Mouse (Mus musculus): Measurements from ENCODE around the gene Pdzd8.
A peak's percentile ranks its signal among the peaks of the same experiment; 100 is the strongest.

The Pdzd8 gene

GRCm38 (mm10) chr19:59345658-59346283 is at the start of gene Pdzd8:
Gene Pdzd8, minus strand, starts transcription at chr19:59345780.
- peak; percentile 90 for DNase-seq (ENCODE audit: low read depth, low spot score)

DNA sequence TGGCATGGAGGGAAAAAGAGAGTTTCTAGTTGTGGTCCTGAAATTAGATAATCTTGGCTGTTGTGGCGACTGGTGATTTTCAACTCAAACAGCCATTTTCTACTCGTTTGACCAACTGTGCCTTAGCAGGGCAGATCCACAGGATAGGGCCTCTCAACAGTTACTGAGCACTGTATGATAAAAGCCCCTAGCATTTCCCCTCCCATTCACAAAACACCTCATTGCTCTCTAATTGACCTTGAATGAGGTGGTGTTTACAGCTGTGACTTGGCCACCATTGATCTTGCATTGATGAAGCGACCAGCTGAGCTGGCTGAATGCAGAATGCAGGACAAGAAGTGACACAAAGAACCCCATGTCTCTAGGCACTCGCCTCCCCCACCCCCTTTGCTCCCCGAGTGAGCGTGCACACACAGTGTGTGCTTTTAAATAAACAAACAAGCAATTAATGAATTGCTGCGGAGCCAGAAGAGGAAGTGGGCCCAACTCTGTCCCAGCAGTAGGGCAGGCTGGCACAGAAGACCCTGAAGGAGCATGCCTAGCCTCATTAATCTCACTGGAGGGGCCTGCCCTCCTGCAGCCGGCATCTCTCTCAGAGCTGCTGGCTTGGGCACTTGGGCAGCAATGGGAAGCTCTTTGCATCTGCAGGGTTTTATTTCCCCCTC is 48.3 kb upstream of the Pdzd8 start:
- DNase-seq (ENCODE audit: low read depth, low spot score) = no peak

- DNase-seq (ENCODE audit: low read depth, low spot score) = peak; percentile 59
These were observed 43.4 kb upstream of the Pdzd8 start for GRCm38 (mm10) chr19:59388847-59389606.

- DNase-seq (ENCODE audit: low read depth, low spot score) = no peak
These were observed 42.8 kb upstream of the Pdzd8 start for GRCm38 (mm10) chr19:59388399-59388798.

DNA sequence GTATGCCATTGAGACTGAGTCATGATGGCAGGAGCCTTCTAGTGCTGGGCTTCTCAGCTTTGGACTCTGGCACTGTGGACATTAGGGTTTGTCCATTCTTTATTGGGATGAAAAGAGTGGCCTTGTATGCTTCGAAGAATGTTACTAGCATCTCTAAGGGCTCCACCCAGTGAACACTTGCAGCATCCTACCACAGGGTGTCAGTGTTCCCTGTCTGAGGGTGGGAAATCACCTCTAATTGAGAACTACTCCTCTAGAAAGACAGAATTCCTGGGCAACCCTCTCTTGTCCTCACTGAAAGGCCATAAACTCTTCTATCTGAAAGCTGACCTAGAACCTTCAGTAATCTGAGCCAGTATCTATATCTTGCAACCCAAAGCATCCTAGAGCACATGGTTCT is 41.6 kb upstream of the Pdzd8 start:
- no peak for DNase-seq (ENCODE audit: low read depth, low spot score)

GRCm38 (mm10) chr19:59384582-59385495 is 39.3 kb upstream of the Pdzd8 start:
- DNase-seq (ENCODE audit: low read depth, low spot score) = no peak

GRCm38 (mm10) chr19:59382416-59382917 is 36.9 kb upstream of the Pdzd8 start:
- no peak for DNase-seq (ENCODE audit: low read depth, low spot score)

DNA sequence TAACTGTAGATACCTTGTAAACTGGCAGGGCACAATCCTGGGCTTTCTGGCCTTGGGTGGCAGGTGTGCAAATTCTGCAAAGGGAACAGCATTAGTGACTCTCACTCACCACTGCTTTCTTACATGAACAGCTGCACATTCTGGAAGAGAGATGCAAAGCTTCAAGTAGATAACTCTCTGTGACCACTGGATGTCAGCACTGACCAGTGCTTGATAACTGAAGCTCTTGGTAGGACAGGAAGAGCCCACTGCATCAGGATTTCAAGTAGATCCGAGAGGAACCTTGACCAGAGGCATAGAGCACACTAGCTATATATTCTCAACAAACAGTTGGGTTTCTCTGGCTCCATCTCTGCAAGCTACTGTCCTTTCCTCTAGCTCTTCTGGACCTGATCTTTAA is 34.4 kb upstream of the Pdzd8 start:
- DNase-seq (ENCODE audit: low read depth, low spot score) = no peak

DNA sequence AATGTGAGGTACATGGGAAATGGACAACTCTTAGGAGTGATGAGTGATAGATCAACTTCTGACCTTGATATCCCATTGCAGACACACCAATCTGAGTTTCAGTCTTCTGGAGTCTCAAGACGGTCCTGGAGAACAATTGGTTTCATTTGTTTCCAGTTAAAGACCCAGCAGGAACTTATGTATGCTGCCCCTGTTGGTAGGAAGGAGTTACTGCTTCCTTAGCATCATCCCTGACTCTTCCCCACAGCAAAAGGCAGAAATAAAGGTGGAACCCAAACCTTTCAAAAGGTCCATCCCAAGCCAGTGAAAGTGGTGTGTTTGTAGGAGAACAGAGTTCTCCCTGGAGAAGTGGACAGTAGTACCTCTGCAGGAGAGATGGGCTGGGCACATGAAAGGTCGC is 30.9 kb upstream of the Pdzd8 start:
- DNase-seq (ENCODE audit: low read depth, low spot score) = no peak

GRCm38 (mm10) chr19:59374940-59375339 is 29.4 kb upstream of the Pdzd8 start:
- DNase-seq (ENCODE audit: low read depth, low spot score) = no peak

- DNase-seq (ENCODE audit: low read depth, low spot score) = no peak
These were observed 27.3 kb upstream of the Pdzd8 start for GRCm38 (mm10) chr19:59372928-59373327.

- DNase-seq (ENCODE audit: low read depth, low spot score) = no peak
These were observed 25.4 kb upstream of the Pdzd8 start for GRCm38 (mm10) chr19:59371016-59371415.

- no peak for DNase-seq (ENCODE audit: low read depth, low spot score)
These were observed 22.3 kb upstream of the Pdzd8 start for GRCm38 (mm10) chr19:59367892-59368291.

DNA sequence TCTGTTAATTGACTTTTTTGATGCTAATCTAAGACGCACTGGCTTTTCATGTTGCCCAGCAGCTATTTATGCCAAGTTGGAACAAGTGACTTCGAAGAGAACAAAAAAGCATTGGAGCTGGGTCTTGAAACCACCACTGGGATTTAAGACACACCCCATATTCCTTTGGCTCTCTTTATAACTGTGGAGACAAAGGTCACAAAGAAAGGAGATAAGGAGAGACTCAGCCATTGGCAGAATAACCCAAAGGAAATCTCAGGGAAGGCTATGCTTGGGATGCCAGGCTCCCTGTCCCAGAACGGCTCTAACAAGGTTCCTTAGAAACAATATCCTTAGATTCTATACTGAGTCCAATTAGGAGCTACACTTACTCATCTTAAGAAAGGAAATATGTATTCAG is 21.1 kb upstream of the Pdzd8 start:
- DNase-seq (ENCODE audit: low read depth, low spot score) = no peak

DNA sequence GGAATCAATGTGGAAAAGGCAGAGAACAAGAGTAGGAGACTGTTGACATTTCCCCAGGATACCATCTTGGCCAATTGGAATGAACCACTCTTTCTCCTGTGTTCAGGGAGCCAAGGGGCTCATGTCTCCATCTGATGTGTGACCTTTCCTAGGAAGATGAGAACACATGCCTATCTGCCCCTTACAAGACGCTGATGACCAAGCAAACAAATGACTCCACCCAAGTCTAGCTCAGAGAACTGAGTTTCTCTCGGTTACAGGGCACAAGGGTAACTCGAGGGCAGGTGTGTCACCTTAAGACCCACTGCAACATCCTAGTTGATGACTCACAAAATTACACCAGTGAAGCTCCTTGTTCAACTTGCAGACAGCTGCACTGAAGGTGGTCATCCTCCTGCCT is 18.1 kb upstream of the Pdzd8 start:
- DNase-seq (ENCODE audit: low read depth, low spot score) = no peak

GRCm38 (mm10) chr19:59362646-59363045 is 17.1 kb upstream of the Pdzd8 start:
- DNase-seq (ENCODE audit: low read depth, low spot score) = no peak

- DNase-seq (ENCODE audit: low read depth, low spot score) = no peak
These were observed 14.9 kb upstream of the Pdzd8 start for GRCm38 (mm10) chr19:59360486-59360896.

GRCm38 (mm10) chr19:59359202-59359601 is 13.6 kb upstream of the Pdzd8 start:
- DNase-seq (ENCODE audit: low read depth, low spot score) = no peak

DNA sequence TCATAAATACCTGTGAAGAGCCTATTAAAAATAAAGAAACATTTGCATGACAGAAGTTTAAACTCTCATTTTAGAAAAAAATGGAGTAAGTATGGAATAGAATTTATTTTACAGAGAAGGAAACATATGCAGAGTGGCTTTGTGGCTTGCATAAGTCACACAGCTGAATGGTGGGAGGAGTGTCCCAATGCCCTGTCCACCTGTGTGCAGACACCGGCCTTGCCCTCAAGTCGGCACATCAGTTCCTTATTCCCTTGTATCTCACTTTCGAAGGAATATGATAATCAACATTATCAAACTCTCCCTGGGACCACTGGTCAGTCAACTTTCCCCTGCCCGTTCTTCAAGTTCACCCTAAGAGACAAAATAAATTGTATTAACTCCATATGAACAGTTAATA is 12.3 kb upstream of the Pdzd8 start:
- DNase-seq (ENCODE audit: low read depth, low spot score) = no peak

- no peak for DNase-seq (ENCODE audit: low read depth, low spot score)
These were observed 11.4 kb upstream of the Pdzd8 start for GRCm38 (mm10) chr19:59356843-59357595.

DNA sequence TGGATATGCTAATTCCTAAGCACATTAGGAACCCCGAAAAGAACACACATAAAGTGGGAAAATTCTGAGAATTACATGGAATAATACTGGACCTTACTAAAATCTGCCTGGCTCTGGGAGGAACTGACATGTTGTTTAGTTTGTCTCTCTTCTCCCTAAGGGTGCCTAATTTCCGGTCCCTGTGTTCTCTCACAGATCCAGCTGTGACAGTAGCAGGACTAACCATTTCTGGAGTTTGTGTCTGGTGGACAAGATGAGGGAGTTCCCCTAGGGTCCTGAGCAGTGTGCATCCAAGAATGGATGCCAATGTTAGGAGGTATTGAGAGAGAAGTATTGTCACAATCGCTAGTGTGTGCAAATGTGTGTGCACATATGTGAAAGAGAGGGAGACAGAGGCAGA is 10.8 kb upstream of the Pdzd8 start:
- DNase-seq (ENCODE audit: low read depth, low spot score) = no peak

Measured in retina, postnatal 7 days (tissue).